In genomic region chr17:16004871-16005575, GRCm38 (mm10) we compare ENCODE assay signal across 10 mouse cellular contexts.
DNase-seq lines count a peak whose midpoint lies in the region; ATAC-seq and TF ChIP-seq lines count a peak whose summit lies in the region.
"Had no signal": no experiment of that assay in that cellular context is flagged by ENCODE, and none has a peak within 500 bp of the region (broad histone marks: within the 10 kb centered on the region; RNA-seq: fewer than 3 reads in every experiment).

No protein-coding gene starts in this region.

- ATAC-seq in kidney, postnatal 0 days (replicated peaks; ENCODE audit: low FRiP score, low read depth), result no peak
- peak; percentile 84 for ATAC-seq in intestine, embryonic 14.5 days (replicated peaks; ENCODE audit: low FRiP score, low TSS enrichment, low read depth)
- ATAC-seq in neural tube, embryonic 15.5 days (ENCODE audit: low FRiP score), result peak; percentile 69; the same call in 1 of the 2 replicates
- no peak for ATAC-seq in liver, embryonic 12.5 days

- no peak overlapping the region for H3K4me2 ChIP-seq in kidney, postnatal 0 days (ENCODE audit: low read length)
- 0 out of 2 replicates have a peak overlapping the region, but pooled peaks have one; percentile 4 for H3K4me2 ChIP-seq in intestine, embryonic 14.5 days (ENCODE audit: low read length)
- H3K4me2 ChIP-seq in neural tube, embryonic 15.5 days, result no peak overlapping the region
- no peak overlapping the region for H3K4me2 ChIP-seq in liver, embryonic 12.5 days

- no peaks in the 10 kb centered on the region for H3K36me3 ChIP-seq in kidney, postnatal 0 days (ENCODE audit: insufficient read depth, low read length)
- no peaks in the 10 kb centered on the region for H3K36me3 ChIP-seq in embryonic facial prominence, embryonic 10.5 days (replicated peaks)
- no peaks in the 10 kb centered on the region for H3K36me3 ChIP-seq in intestine, embryonic 14.5 days (ENCODE audit: control insufficient read depth, insufficient read depth, low read length)
- H3K36me3 ChIP-seq in neural tube, embryonic 15.5 days, result no peaks in the 10 kb centered on the region
- H3K36me3 ChIP-seq in liver, embryonic 12.5 days, result no peaks in the 10 kb centered on the region

- WGBS in kidney, postnatal 0 days, result 27% methylated on average over 7 of the region's 7 CpGs
- 36% methylated on average over 7 of the region's 7 CpGs for WGBS in embryonic facial prominence, embryonic 10.5 days
- 18% methylated on average over 7 of the region's 7 CpGs for WGBS in intestine, embryonic 14.5 days
- WGBS in neural tube, embryonic 15.5 days, result 18% methylated on average over 7 of the region's 7 CpGs
- 44% methylated on average over 7 of the region's 7 CpGs for WGBS in liver, embryonic 12.5 days (ENCODE audit: insufficient replicate concordance)

- TF ChIP-seq CTCF in kidney, postnatal 0 days (IDR thresholded peaks at IDR 0.05; ENCODE audit: low read depth), result no peak

- H3K4me1 ChIP-seq in kidney, postnatal 0 days (replicated peaks; ENCODE audit: insufficient read depth, low read length), result no peaks in the 10 kb centered on the region; the same call in 1 of the 2 replicates
- peaks cover 8% of the 10 kb centered on the region; the same call in 1 of the 2 replicates for H3K4me1 ChIP-seq in embryonic facial prominence, embryonic 10.5 days
- peaks cover 12% of the 10 kb centered on the region for H3K4me1 ChIP-seq in intestine, embryonic 14.5 days (replicated peaks; ENCODE audit: control insufficient read depth, insufficient read depth, low read length)
- peaks cover 6% of the 10 kb centered on the region; the same call in 1 of the 2 replicates for H3K4me1 ChIP-seq in neural tube, embryonic 15.5 days
- no peaks in the 10 kb centered on the region for H3K4me1 ChIP-seq in liver, embryonic 12.5 days

- H3K27me3 ChIP-seq in kidney, postnatal 0 days (ENCODE audit: insufficient read depth, low read length), result no peaks in the 10 kb centered on the region
- no peaks in the 10 kb centered on the region for H3K27me3 ChIP-seq in embryonic facial prominence, embryonic 10.5 days (replicated peaks; ENCODE audit: low read depth, poor library complexity, severe bottlenecking)
- no peaks in the 10 kb centered on the region for H3K27me3 ChIP-seq in intestine, embryonic 14.5 days (replicated peaks; ENCODE audit: control insufficient read depth, insufficient read depth, low read length)
- H3K27me3 ChIP-seq in neural tube, embryonic 15.5 days (replicated peaks), result no peaks in the 10 kb centered on the region
- H3K27me3 ChIP-seq in liver, embryonic 12.5 days (replicated peaks), result no peaks in the 10 kb centered on the region

- DNase-seq in kidney, postnatal 0 days (ENCODE audit: low spot score), result peak; percentile 14
- DNase-seq in kidney, postnatal 25 days, result no peak
- peak; percentile 34 for DNase-seq in embryonic facial prominence, embryonic 10.5 days (ENCODE audit: low spot score)
- peak; percentile 62 for DNase-seq in intestine, embryonic 14.5 days (ENCODE audit: low spot score)
- DNase-seq in cerebellum, postnatal 25 days, result no peak
- no peak for DNase-seq in thymus, postnatal 14 days
- DNase-seq: adrenal gland, postnatal 36 days; right cerebral cortex, postnatal 14 days had no signal

- no peaks in the 10 kb centered on the region for H3K9me3 ChIP-seq in kidney, postnatal 0 days (replicated peaks; ENCODE audit: low read length)
- no peaks in the 10 kb centered on the region for H3K9me3 ChIP-seq in embryonic facial prominence, embryonic 10.5 days
- H3K9me3 ChIP-seq in intestine, embryonic 14.5 days (ENCODE audit: control insufficient read depth, low read length), result no peaks in the 10 kb centered on the region
- H3K9me3 ChIP-seq in neural tube, embryonic 15.5 days (replicated peaks), result no peaks in the 10 kb centered on the region
- no peaks in the 10 kb centered on the region for H3K9me3 ChIP-seq in liver, embryonic 12.5 days (replicated peaks)

- H3K9ac ChIP-seq in kidney, postnatal 0 days (ENCODE audit: low read depth, low read length), result no peak overlapping the region
- no peak overlapping the region for H3K9ac ChIP-seq in intestine, embryonic 14.5 days (ENCODE audit: low read length)
- no peak overlapping the region for H3K9ac ChIP-seq in neural tube, embryonic 15.5 days (replicated peaks)
- no peak overlapping the region for H3K9ac ChIP-seq in liver, embryonic 12.5 days

- H3K27ac ChIP-seq in kidney, postnatal 0 days, result no peak overlapping the region
- H3K27ac ChIP-seq in embryonic facial prominence, embryonic 10.5 days (replicated peaks), result peak overlapping the region; percentile 66
- peak overlapping the region; percentile 85 for H3K27ac ChIP-seq in intestine, embryonic 14.5 days (ENCODE audit: low read depth)
- no peak overlapping the region for H3K27ac ChIP-seq in neural tube, embryonic 15.5 days (replicated peaks)
- H3K27ac ChIP-seq in liver, embryonic 12.5 days, result no peak overlapping the region

- no peak overlapping the region for H3K4me3 ChIP-seq in kidney, postnatal 0 days (replicated peaks; ENCODE audit: low read depth, low read length)
- no peak overlapping the region for H3K4me3 ChIP-seq in embryonic facial prominence, embryonic 10.5 days
- no peak overlapping the region for H3K4me3 ChIP-seq in intestine, embryonic 14.5 days (ENCODE audit: low read depth, low read length)
- H3K4me3 ChIP-seq in neural tube, embryonic 15.5 days (replicated peaks), result no peak overlapping the region
- no peak overlapping the region for H3K4me3 ChIP-seq in liver, embryonic 12.5 days

Comparison
In these comparisons a context has a peak if more than half of its experiments do, and no peak if none do; other contexts are left out.
1. DNase-seq: peak in kidney, postnatal 0 days (single experiment), embryonic facial prominence, embryonic 10.5 days (single experiment) and intestine, embryonic 14.5 days (single experiment); none in kidney, postnatal 25 days (0 of 2), cerebellum, postnatal 25 days (0 of 2) and thymus, postnatal 14 days (single experiment).
2. ATAC-seq: peak in intestine, embryonic 14.5 days (single experiment) and neural tube, embryonic 15.5 days (single experiment); none in kidney, postnatal 0 days (single experiment) and liver, embryonic 12.5 days (single experiment).
3. H3K27ac ChIP-seq: peak in embryonic facial prominence, embryonic 10.5 days (single experiment) and intestine, embryonic 14.5 days (single experiment); none in kidney, postnatal 0 days (single experiment), neural tube, embryonic 15.5 days (single experiment) and liver, embryonic 12.5 days (single experiment).